Mouse (Mus musculus) liver, adult 2 months (tissue): Measurements from ENCODE around the gene Borcs5. TPM values are rescaled to one million over a fixed set of nuclear protein-coding genes. Genes with fewer than 3 reads are reported as not detected.
A peak's percentile ranks its signal among the peaks of the same experiment; 100 is the strongest.

Experiments used
- DNase-seq: peaks from one replicate; pipeline ENCODE4 v3.0.0-alpha.2; 2011; ENCODE audit warnings: low read depth, low spot score; ENCODE audit errors: extremely low read depth
- H3K27ac ChIP-seq: fragments of 200-500 bp; replicated peaks from 2 replicates; pipeline ENCODE4 v1.5.1; 2012; ENCODE audit warnings: low read depth, mild to moderate bottlenecking, control low read depth, inconsistent platforms, low read length; ENCODE audit not compliant: insufficient read depth
- H3K27me3 ChIP-seq: fragments of 200-500 bp; 2 replicates; pipeline ENCODE4 v1.6.1; 2012; ENCODE audit warnings: mild to moderate bottlenecking, moderate library complexity, low read length, inconsistent platforms; ENCODE audit not compliant: control insufficient read depth, insufficient read depth
- H3K36me3 ChIP-seq: fragments of 200-500 bp; 2 replicates; pipeline ENCODE4 v1.6.1; 2012; ENCODE audit warnings: low read length, inconsistent platforms; ENCODE audit not compliant: control insufficient read depth, insufficient read depth
- H3K4me1 ChIP-seq: fragments of 200-500 bp; 2 replicates; pipeline ENCODE4 v1.6.1; 2011; ENCODE audit warnings: low read length; ENCODE audit not compliant: control insufficient read depth, insufficient read depth
- H3K4me3 ChIP-seq: fragments of 200-500 bp; 2 replicates; pipeline ENCODE4 v1.5.1; 2011; ENCODE audit warnings: low read depth, mild to moderate bottlenecking, control low read depth, low read length, moderate library complexity; ENCODE audit not compliant: insufficient read depth
- H3K79me2 ChIP-seq: fragments of 200-500 bp; 2 replicates; pipeline ENCODE4 v1.6.1; 2012; ENCODE audit warnings: inconsistent platforms, mild to moderate bottlenecking, low read length, moderate library complexity; ENCODE audit not compliant: control insufficient read depth, insufficient read depth
- H3K9ac ChIP-seq: fragments of 200-500 bp; 2 replicates; pipeline ENCODE4 v1.6.1; 2012; ENCODE audit warnings: low read depth, mild to moderate bottlenecking, control low read depth, inconsistent platforms, low read length
- CTCF ChIP-seq: fragments of 200-500 bp; IDR thresholded peaks from 2 replicates; pipeline ENCODE4 v1.5.1; 2011; ENCODE audit warnings: low read depth, low read length, control low read depth
- POLR2A ChIP-seq: fragments of 200-500 bp; IDR thresholded peaks from 2 replicates; pipeline ENCODE4 v1.6.1; 2011; ENCODE audit warnings: low read length, control low read depth; ENCODE audit not compliant: insufficient read depth; ENCODE audit errors: extremely low read depth
- WGBS: fragments of 180-500 bp; shearing (Covaris S2); methylation state at CpG from one replicate; pipeline ENCODE4 v1.1.7; 2018; 5-methylcytosine and 5-hydroxymethylcytosine counted together
- polyA plus RNA-seq: library from polyadenylated mRNA; depleted of rRNA; stranded (reverse); fragments of >200 nt; gene quantifications from 2 replicates; pipeline ENCODE4 v1.2.3, GENCODE M21; 2012
- total RNA-seq: library from RNA; depleted of rRNA; stranded (reverse); fragments of >200 nt; gene quantifications from 2 replicates; pipeline ENCODE4 v1.2.3, GENCODE M21; 2014

Borcs5 gene
- total and polyA plus RNA-seq, 2 experiments = 5.7 to 11.5 TPM

GRCm38 (mm10) chr6:134610380-134610779 lies 28.9 kb upstream of the Borcs5 start:
- H3K4me1 ChIP-seq = peaks cover 2% of the 10 kb centered on the region
- TF ChIP-seq POLR2A (no peak), CTCF (no peak)
- 97% methylated on average over 9 of the region's 9 CpGs for WGBS
- H3K27ac ChIP-seq = no peak overlapping the region
- no peak overlapping the region for H3K4me3 ChIP-seq
- H3K79me2 ChIP-seq = no peaks in the 10 kb centered on the region
- no peak for DNase-seq
- H3K9ac ChIP-seq = no peak overlapping the region
- H3K27me3 ChIP-seq = no peaks in the 10 kb centered on the region
- H3K36me3 ChIP-seq = no peaks in the 10 kb centered on the region

- 89% methylated on average over 13 of the region's 13 CpGs for WGBS
- Histone ChIP-seq H3K4me3 (no peak overlapping the region), H3K27me3 (no peaks in the 10 kb centered on the region), H3K79me2 (no peaks in the 10 kb centered on the region), H3K27ac (no peak overlapping the region), H3K4me1 (peaks cover 2% of the 10 kb centered on the region), H3K9ac (no peak overlapping the region), H3K36me3 (no peaks in the 10 kb centered on the region)
- TF ChIP-seq CTCF = no peak
- TF ChIP-seq POLR2A = no peak
- no peak for DNase-seq
These were observed 27.4 kb upstream of the Borcs5 start for GRCm38 (mm10) chr6:134611896-134612295.

DNA sequence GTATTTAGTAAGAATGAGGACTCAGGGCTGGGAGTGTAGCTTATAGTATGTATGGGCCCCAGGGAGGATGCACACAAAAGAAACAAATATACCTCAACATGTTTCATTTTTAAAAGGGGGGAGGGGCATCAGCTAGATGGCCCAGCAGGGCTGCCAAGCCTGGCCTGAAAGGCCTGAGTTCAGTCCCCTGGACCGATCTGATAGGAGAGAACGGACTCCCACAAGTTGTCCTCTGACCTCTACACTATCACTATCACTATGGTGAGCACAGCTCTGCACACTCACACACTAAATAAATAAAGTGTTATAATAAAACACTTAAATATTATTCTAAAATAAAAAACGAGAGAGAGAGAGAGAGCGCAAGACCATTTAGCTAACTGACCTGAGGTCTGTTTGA lies 25.0 kb upstream of the Borcs5 start:
- H3K9ac ChIP-seq = no peak overlapping the region
- DNase-seq = no peak
- H3K27me3 ChIP-seq = no peaks in the 10 kb centered on the region
- H3K4me3 ChIP-seq = no peak overlapping the region
- no peaks in the 10 kb centered on the region for H3K4me1 ChIP-seq
- no peaks in the 10 kb centered on the region for H3K79me2 ChIP-seq
- WGBS = 6% methylated on average over 4 of the region's 4 CpGs
- H3K36me3 ChIP-seq = no peaks in the 10 kb centered on the region
- H3K27ac ChIP-seq = 0 out of 2 replicates have a peak overlapping the region, but pooled peaks have one; percentile 18
- no peak for TF ChIP-seq CTCF
- no peak for TF ChIP-seq POLR2A

GRCm38 (mm10) chr6:134614723-134615648 lies 24.3 kb upstream of the Borcs5 start:
- Histone ChIP-seq H3K36me3 (no peaks in the 10 kb centered on the region), H3K9ac (no peak overlapping the region), H3K27me3 (no peaks in the 10 kb centered on the region), H3K27ac (no peak overlapping the region), H3K4me3 (peak overlapping the region; percentile 26; the same call in 1 of the 2 replicates), H3K79me2 (no peaks in the 10 kb centered on the region), H3K4me1 (no peaks in the 10 kb centered on the region)
- DNase-seq = peak; percentile 98
- TF ChIP-seq POLR2A (no peak), CTCF (peak; percentile 96)
- WGBS = 2% methylated on average over 16 of the region's 16 CpGs

GRCm38 (mm10) chr6:134617589-134617988 lies 21.7 kb upstream of the Borcs5 start:
- TF ChIP-seq CTCF = no peak
- no peak for TF ChIP-seq POLR2A
- Histone ChIP-seq H3K4me3 (no peak overlapping the region), H3K9ac (no peak overlapping the region), H3K27ac (no peak overlapping the region), H3K27me3 (no peaks in the 10 kb centered on the region), H3K36me3 (no peaks in the 10 kb centered on the region), H3K4me1 (no peaks in the 10 kb centered on the region), H3K79me2 (no peaks in the 10 kb centered on the region)
- no peak for DNase-seq
- 58% methylated on average over 3 of the region's 3 CpGs for WGBS

DNA sequence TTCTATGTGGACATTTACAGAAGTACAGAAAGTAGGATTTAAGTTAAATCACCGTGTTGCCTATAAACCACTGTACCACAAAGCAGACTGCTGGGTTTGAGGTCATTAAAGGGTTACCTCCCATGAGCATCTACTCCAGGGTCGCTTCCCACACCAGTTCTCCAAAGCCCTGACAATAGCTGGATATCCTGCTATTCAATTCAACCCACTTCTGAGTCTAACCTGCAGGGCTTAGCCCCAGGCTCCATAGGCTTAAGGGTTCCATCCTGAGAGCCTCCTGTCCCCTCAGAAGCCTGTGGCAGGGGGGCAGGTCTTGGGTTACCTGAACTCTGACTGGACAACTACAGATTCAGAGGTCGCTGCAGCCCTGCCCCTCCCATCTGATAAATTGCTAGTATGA lies 19.2 kb upstream of the Borcs5 start:
- H3K4me1 ChIP-seq = no peaks in the 10 kb centered on the region
- TF ChIP-seq CTCF (no peak), POLR2A (no peak)
- no peak for DNase-seq
- H3K9ac ChIP-seq = no peak overlapping the region
- no peaks in the 10 kb centered on the region for H3K79me2 ChIP-seq
- H3K27me3 ChIP-seq = no peaks in the 10 kb centered on the region
- no peaks in the 10 kb centered on the region for H3K36me3 ChIP-seq
- H3K27ac ChIP-seq = no peak overlapping the region
- WGBS = 76% methylated on average over 3 of the region's 3 CpGs
- H3K4me3 ChIP-seq = no peak overlapping the region
